Mouse (Mus musculus) gastrocnemius, postnatal 14 days (tissue): ENCODE measurements around the gene Fbxl12. TPM values are rescaled to one million over a fixed set of nuclear protein-coding genes. Genes with fewer than 3 reads are reported as not detected.

Source experiments
- DNase-seq: peaks from one replicate; pipeline ENCODE4 v3.0.0; 2021; ENCODE audit warnings: mixed read lengths
- intact Hi-C: fragments of 180-260 bp; cut with DNase I; formaldehyde crosslinking; loops from one replicate; pipeline ENCODE4 v1.15.1; 2025; ENCODE audit warnings: low total_unique reads
- total RNA-seq, 2 experiments: library from RNA; stranded (reverse); gene quantifications; 2 replicates each; pipeline ENCODE4 v1.2.3; 2021

Fbxl12 gene
- total RNA-seq, 2 experiments from 2014 or later, result 5.7 to 6.6 TPM

GRCm38 (mm10) chr9:20607100-20607974 lies 37.2 kb downstream of the Fbxl12 start:
- DNase-seq, result peak; percentile 83
- intact Hi-C loops, result no loop called here

GRCm38 (mm10) chr9:20606269-20606668 lies 38.3 kb downstream of the Fbxl12 start:
- DNase-seq, result no peak
- intact Hi-C loops, result no loop called here

GRCm38 (mm10) chr9:20601270-20601669 lies 43.3 kb downstream of the Fbxl12 start:
- intact Hi-C loops, result no loop called here
- DNase-seq, result no peak

- intact Hi-C loops, result no loop called here
- DNase-seq, result peak; percentile 99
Measured at GRCm38 (mm10) chr9:20581175-20581634, 63.4 kb downstream of the Fbxl12 start, which contains the start of gene Zfp846. Gene Zfp846, plus strand, starts transcription at chr9:20581291.

GRCm38 (mm10) chr9:20576591-20576990 lies 68.0 kb downstream of the Fbxl12 start:
- intact Hi-C loops, result no loop called here
- DNase-seq, result no peak

- intact Hi-C loops, result no loop called here
- DNase-seq, result no peak
Measured at GRCm38 (mm10) chr9:20571060-20571459, 73.5 kb downstream of the Fbxl12 start.

Other genes with a start within 250 kb of the Fbxl12 start
- 1 to 10 TPM; 7.6 to 8.5 TPM for gene Zfp26, start 184.6 kb downstream of the Fbxl12 start, total RNA-seq
- gene Zfp426, start 152.0 kb downstream of the Fbxl12 start, total RNA-seq, result 1 to 10 TPM; 7.4 to 8.2 TPM
- gene Zfp266, start 123.3 kb downstream of the Fbxl12 start, total RNA-seq, result 10 to 100 TPM; 22.2 to 22.6 TPM
- 1 to 10 TPM; 4.1 to 4.4 TPM for gene Zfp846, start 63.5 kb downstream of the Fbxl12 start, total RNA-seq
- gene Ubl5, start 1.9 kb downstream of the Fbxl12 start, total RNA-seq, result 100 to 1,000 TPM; 172 to 182 TPM
- 10 to 100 TPM; 14.6 to 15.5 TPM for gene Pin1, start 7.3 kb upstream of the Fbxl12 start, total RNA-seq
- gene Olfm2, start 101.6 kb upstream of the Fbxl12 start, total RNA-seq, result under 1 TPM in 1 of 2 experiments, not detected in 1; 0.29 TPM
- 10 to 100 TPM; 55.2 to 69.0 TPM for gene Col5a3, start 170.3 kb upstream of the Fbxl12 start, total RNA-seq
- under 1 TPM in 1 of 2 experiments, not detected in 1; 0.22 TPM for gene Rdh8, start 173.7 kb upstream of the Fbxl12 start, total RNA-seq
- gene A230050P20Rik, start 223.9 kb upstream of the Fbxl12 start, total RNA-seq, result 1 to 10 TPM; 3.3 to 3.4 TPM
- gene Angptl6, start 235.0 kb upstream of the Fbxl12 start, total RNA-seq, result 1 to 10 TPM; 3.5 to 4.1 TPM
- 10 to 100 TPM in 1 of 2 experiments, 1 to 10 TPM in 1; 9.7 to 11.9 TPM for gene Ppan, start 243.4 kb upstream of the Fbxl12 start, total RNA-seq